Mouse (Mus musculus): ENCODE measurements at regions not wholly inside any gene's neighbourhood (a gene's known extent, or its start where the extent isn't known, plus 50 kb on each side); places are given as distances from the start of the nearest gene placed in this dataset.

GRCm38 (mm10) chrX:142456022-142456421, 65.7 kb upstream of the Acsl4 start:
- DNase-seq (ENCODE audit: low spot score in 2 of 2), result no peak

DNA sequence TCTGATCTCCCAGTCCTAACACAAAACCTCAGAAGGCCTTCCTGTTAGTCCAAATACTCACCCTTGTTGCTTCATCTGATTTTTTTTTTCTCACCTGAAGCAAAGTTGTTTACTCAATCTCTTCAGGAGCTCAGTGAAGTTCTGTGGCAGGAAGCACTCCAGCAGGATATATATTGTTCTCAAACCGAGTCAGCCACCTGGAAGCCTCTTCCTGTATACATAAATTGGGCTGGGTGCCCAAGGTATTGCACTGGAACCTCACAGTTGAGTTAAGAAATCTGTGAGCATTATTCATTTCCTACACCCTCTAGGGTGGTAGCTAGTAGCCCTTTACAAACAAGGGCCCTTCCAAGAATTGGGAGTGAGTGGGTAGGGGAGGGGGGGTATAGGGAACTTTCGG, 73.8 kb upstream of the Acsl4 start:
- no peak for DNase-seq (ENCODE audit: low spot score in 2 of 2)

DNA sequence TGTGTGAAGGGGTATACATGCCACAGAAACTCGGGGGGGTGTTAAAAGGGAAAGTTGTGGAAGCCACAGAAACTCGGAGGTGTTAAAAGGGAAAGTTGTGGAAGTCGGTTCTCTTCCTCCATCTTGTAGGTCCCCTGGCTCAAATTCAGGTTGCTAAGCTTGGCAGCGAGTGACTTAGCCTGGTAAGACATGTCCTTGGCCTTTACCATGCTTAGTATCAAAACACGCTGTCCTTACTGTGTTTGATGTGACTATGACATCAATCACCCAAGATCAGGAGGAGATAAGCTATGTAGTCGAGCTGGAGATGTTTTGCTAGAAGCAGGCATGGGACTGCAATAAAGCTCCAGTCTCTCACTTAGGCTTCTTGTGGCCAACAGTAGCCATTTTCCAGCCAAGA, 74.4 kb upstream of the Acsl4 start:
- DNase-seq (ENCODE audit: low spot score in 2 of 2), result no peak

GRCm38 (mm10) chrX:142467850-142468256, 77.5 kb upstream of the Acsl4 start:
- DNase-seq (ENCODE audit: low spot score in 2 of 2), result no peak

- DNase-seq (ENCODE audit: low spot score in 2 of 2), result no peak
Observed at GRCm38 (mm10) chrX:142468388-142468787, 78.1 kb upstream of the Acsl4 start.

GRCm38 (mm10) chrX:142469048-142469634, 78.8 kb upstream of the Acsl4 start:
- no peak for DNase-seq (ENCODE audit: low spot score in 2 of 2)

DNA sequence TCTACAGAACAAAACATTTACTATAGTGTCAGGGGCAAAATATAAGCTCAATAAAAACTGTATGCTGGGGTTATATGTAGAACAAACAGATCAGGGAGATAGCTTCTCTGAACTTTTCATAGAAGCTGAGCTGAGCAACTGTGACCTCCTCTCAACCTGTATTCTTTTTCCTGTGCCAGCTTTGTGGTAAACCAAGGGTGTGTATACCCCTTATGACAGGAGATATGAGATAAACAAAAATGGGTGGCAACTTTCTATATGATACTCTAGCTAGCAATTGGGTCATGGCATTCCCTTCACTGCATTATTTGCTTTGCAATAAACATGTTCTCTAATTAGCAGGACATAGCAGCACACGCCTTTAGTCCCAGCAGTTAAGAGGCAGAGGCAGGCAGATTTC, 79.7 kb upstream of the Acsl4 start:
- DNase-seq (ENCODE audit: low spot score in 2 of 2), result no peak

GRCm38 (mm10) chrX:142481203-142481815, 91.0 kb upstream of the Acsl4 start:
- no peak for DNase-seq (ENCODE audit: low spot score in 2 of 2)

- no peak for DNase-seq (ENCODE audit: low spot score in 2 of 2)
Observed at GRCm38 (mm10) chrX:142488078-142488477, 97.7 kb upstream of the Acsl4 start.

DNA sequence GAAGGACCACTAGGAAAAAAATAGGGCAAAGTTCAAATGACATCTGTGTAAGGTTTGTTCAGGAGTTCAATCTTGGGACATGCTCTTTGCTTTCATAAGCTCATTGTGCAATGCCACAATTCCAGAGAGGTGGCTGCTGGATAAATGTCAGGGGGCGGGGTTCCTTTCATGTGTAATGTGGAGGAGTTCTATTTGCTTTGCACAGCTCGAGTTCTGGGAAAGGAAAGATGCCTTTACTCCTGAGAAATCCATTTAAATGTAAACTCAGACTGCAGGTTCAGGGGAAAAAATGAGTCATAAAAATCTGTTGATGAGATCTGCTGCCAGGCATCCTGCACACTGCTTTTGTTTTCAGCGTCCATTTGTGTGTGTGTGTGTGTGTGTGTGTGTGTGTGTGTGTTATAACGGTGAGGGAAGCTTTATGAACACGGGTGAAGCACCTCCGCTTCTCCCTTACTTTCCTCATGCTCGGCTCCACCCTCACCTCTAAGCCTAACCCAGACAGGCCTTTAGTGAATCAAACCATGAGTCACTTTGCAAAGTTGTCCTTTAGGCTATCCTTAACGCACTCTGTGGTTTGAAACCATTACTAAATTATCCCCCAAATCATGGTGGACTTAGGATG, 99.9 kb upstream of the Acsl4 start:
- DNase-seq (ENCODE audit: low spot score in 2 of 2), result peak; percentile 2 to 19

- DNase-seq (ENCODE audit: low spot score in 2 of 2), result no peak
Observed at GRCm38 (mm10) chrX:142501094-142501493, 110.8 kb upstream of the Acsl4 start.

DNA sequence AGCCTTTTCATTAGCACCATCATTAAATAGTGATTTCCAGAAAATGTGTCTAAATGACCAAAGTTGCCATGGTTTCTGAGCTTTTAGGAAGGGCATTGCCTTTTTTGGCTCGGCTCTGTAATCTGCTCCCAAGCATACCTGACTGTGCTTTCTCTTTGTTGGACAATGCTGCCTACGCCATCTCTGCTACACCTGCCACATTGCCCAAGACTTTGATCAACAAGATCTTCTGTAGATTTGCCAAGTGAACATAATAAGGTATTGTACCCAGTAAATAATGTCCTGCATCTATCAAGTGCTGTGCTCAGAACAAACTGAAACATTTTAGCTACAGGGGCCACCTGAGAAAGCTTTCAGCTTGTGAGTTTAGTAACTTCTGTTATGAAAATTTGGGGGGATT, 114.6 kb upstream of the Acsl4 start:
- no peak for DNase-seq (ENCODE audit: low spot score in 2 of 2)

DNA sequence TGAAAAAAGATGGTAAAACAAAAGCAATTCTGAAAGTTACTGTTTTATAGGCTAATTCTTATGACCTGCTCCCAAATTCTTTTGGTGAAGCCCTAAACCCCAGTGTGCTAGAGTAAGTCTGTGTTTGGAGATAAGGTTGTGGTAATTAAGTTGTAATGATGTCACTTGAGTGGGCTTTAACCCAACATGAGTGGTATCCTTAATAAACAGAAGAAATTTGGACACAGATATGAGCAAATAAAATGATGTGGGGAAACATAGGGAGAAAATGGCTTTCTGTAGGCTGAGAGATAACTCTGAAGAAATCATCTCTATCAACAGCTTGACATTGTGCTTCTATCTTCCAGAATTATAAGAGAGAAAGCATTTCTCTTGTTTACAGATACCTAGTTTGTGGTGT, 117.1 kb upstream of the Acsl4 start:
- no peak for DNase-seq (ENCODE audit: low spot score in 2 of 2)

DNA sequence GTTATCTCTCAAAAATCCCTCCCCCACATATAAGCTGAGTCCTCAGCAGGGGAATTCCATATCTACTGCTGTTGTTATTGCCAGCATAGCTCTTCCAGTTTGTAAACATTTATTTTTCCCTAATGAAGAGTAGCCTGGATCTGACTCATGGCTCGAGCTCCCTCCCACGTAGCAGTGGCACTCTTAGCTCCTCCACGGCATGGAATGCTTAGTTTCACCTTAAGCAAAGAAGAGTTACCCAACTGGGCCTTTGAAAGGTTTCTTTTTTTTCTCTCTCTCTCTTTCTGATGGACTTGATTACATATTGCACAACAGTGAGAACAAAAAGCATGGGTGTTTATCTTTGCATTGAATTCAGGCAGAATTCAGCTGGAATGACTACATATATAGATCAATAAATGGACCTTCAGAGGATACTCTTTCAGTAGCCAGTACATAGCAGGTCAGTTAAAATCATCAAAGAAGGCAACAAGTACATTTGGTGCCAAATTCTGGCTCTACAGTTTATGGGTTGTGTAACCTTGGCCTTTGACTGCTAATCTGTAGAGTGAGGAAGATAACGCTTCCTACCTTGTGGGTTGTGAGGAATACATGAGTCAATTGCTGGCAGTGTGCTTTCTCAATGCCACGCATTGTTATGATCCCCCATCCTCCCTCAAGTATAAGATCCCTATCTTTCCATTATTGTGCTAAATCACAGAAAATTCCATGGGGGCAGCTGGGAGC, 126.2 kb upstream of the Acsl4 start:
- no peak for DNase-seq (ENCODE audit: low spot score in 2 of 2)

- no peak for DNase-seq (ENCODE audit: low spot score in 2 of 2)
Observed at GRCm38 (mm10) chrX:142517205-142517604, 126.9 kb upstream of the Acsl4 start.

GRCm38 (mm10) chrX:142521063-142521462, 130.7 kb upstream of the Acsl4 start:
- DNase-seq (ENCODE audit: low spot score in 2 of 2), result no peak

DNA sequence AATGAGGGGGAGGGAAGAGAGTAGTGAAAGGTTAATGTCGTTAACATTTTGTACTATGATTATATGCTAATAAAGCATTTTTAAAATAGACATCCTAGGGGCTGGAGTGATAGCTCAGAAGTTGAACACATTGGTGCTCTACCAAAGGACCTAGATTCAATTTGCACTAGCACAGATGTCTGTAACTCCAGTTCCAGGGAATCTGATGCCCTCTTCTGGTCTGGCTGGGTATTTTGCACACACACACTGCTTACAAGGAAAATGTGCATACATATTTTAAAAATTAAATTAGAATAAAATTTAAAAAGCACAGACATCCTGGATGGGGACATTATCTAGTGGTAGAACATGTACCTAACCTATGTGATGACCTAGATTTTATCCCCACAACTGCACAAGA, 136.6 kb upstream of the Acsl4 start:
- no peak for DNase-seq (ENCODE audit: low spot score in 2 of 2)

DNA sequence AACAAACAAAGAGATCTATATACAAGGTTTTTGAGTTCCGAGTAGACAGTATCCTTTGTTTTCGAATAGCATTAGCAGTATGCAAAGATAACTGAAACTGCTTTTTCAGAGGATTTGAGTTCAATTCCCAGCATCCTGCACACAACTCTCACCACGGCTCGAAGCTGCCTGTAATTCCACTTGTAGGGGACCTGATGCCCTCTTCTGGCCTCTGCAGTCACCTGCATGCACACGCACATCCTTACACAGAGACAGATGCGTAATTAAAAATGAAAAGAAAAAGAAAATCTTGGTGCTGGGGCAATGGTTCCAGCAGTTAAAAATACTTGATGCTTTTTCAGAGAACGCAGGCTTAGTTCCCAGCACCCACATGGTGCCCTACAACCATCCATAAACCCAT, 139.6 kb upstream of the Acsl4 start:
- DNase-seq (ENCODE audit: low spot score in 2 of 2), result no peak

GRCm38 (mm10) chrX:142534780-142535179, 144.4 kb upstream of the Acsl4 start:
- no peak for DNase-seq (ENCODE audit: low spot score in 2 of 2)

- DNase-seq (ENCODE audit: low spot score in 2 of 2), result no peak
Observed at GRCm38 (mm10) chrX:142535540-142535939, 145.2 kb upstream of the Acsl4 start.

- no peak for DNase-seq (ENCODE audit: low spot score in 2 of 2)
Observed at GRCm38 (mm10) chrX:142535954-142536353, 145.3 kb upstream of the Tmem164 start.

GRCm38 (mm10) chrX:142537259-142537963, 143.8 kb upstream of the Tmem164 start:
- DNase-seq (ENCODE audit: low spot score in 2 of 2), result peak; percentile 3 to 29
